Mouse (Mus musculus) CD4-positive helper T cell, adult 2 months (primary cell): ENCODE measurements around the gene Mpst.

Experiments
- DNase-seq: peaks from one replicate; pipeline ENCODE4 v3.0.0-alpha.2; 2012; ENCODE audit warnings: low read depth, missing footprints, low spot score

The Mpst gene

GRCm38 (mm10) chr15:78436380-78437192 is 30.4 kb downstream of the Mpst start:
- DNase-seq: peak; percentile 53

GRCm38 (mm10) chr15:78437237-78438017 is 31.2 kb downstream of the Mpst start:
- no peak for DNase-seq

- DNase-seq: no peak
Observed at GRCm38 (mm10) chr15:78438018-78438394, 31.8 kb downstream of the Mpst start.

- DNase-seq: no peak
Observed at GRCm38 (mm10) chr15:78438505-78438904, 32.3 kb downstream of the Mpst start.

- DNase-seq: no peak
Observed at GRCm38 (mm10) chr15:78438973-78439372, 32.8 kb downstream of the Mpst start.

- DNase-seq: no peak
Observed at GRCm38 (mm10) chr15:78442231-78442630, 36.0 kb downstream of the Mpst start.

- DNase-seq: no peak
Observed at GRCm38 (mm10) chr15:78443857-78444256, 37.6 kb downstream of the Mpst start.

GRCm38 (mm10) chr15:78447121-78447520 is 40.9 kb downstream of the Mpst start:
- no peak for DNase-seq

GRCm38 (mm10) chr15:78447746-78448535 is 41.7 kb downstream of the Mpst start:
- DNase-seq: peak; percentile 89

- peak; percentile 75 for DNase-seq
Observed at GRCm38 (mm10) chr15:78449131-78449530, 42.9 kb downstream of the Mpst start.

GRCm38 (mm10) chr15:78449694-78450418 is 43.6 kb downstream of the Mpst start:
- DNase-seq: peak; percentile 92

- no peak for DNase-seq
Observed at GRCm38 (mm10) chr15:78450419-78450768, 44.2 kb downstream of the Mpst start.

- no peak for DNase-seq
Observed at GRCm38 (mm10) chr15:78451201-78451600, 45.0 kb downstream of the Mpst start.

- no peak for DNase-seq
Observed at GRCm38 (mm10) chr15:78452929-78453328, 46.7 kb downstream of the Mpst start.

GRCm38 (mm10) chr15:78455168-78455567 is 49.0 kb downstream of the Mpst start:
- no peak for DNase-seq

GRCm38 (mm10) chr15:78456051-78456450 is 49.8 kb downstream of the Mpst start:
- no peak for DNase-seq

- no peak for DNase-seq
Observed at GRCm38 (mm10) chr15:78457193-78457592, 51.0 kb downstream of the Mpst start.

GRCm38 (mm10) chr15:78462981-78463380 is 56.8 kb downstream of the Mpst start:
- DNase-seq: peak; percentile 61
